Mouse (Mus musculus) midbrain, postnatal 0 days (tissue): ENCODE measurements around the gene Nop10. TPM values are rescaled to one million over a fixed set of nuclear protein-coding genes. Genes with fewer than 3 reads are reported as not detected.

Experiments used
- ATAC-seq: fragments of 200-750 bp; cut with Nextera tagmentation; 2 replicates; pipeline ENCODE4 v1.8.0; 2017; ENCODE audit warnings: moderate number of reproducible peaks, mild to moderate bottlenecking, moderate TSS enrichment, moderate library complexity; ENCODE audit not compliant: low FRiP score
- DNase-seq: peaks from one replicate; pipeline ENCODE4 v3.0.0-alpha.2; 2015; ENCODE audit warnings: low spot score
- H3K27ac ChIP-seq: fragments of 300-500 bp; sonication (generic); 2 replicates; pipeline ENCODE4 v1.5.1; 2014; ENCODE audit warnings: low read depth, mild to moderate bottlenecking, low read length, mixed read lengths
- H3K27me3 ChIP-seq: fragments of 300-500 bp; sonication (generic); 2 replicates; pipeline ENCODE4 v1.6.1; 2014; ENCODE audit warnings: low read length, control low read depth, mixed read lengths; ENCODE audit not compliant: insufficient read depth
- H3K36me3 ChIP-seq: fragments of 300-500 bp; sonication (generic); 2 replicates; pipeline ENCODE4 v1.6.1; 2014; ENCODE audit warnings: low read length, control low read depth, mixed read lengths; ENCODE audit not compliant: insufficient read depth
- H3K4me1 ChIP-seq: fragments of 300-500 bp; sonication (generic); 2 replicates; pipeline ENCODE4 v1.6.1; 2014; ENCODE audit warnings: mild to moderate bottlenecking, control low read depth, antibody characterized with exemption, low read length, mixed read lengths; ENCODE audit not compliant: insufficient read depth
- H3K4me2 ChIP-seq: fragments of 300-500 bp; sonication (generic); 2 replicates; pipeline ENCODE4 v1.6.1; 2014; ENCODE audit warnings: low read depth, mild to moderate bottlenecking, low read length, mixed read lengths; ENCODE audit not compliant: poor library complexity, severe bottlenecking
- H3K4me3 ChIP-seq: fragments of 300-500 bp; sonication (generic); 2 replicates; pipeline ENCODE4 v1.5.1; 2014; ENCODE audit warnings: low read depth, mild to moderate bottlenecking, low read length, moderate library complexity
- H3K9ac ChIP-seq: fragments of 300-500 bp; sonication (generic); replicated peaks from 2 replicates; pipeline ENCODE4 v1.6.1; 2014; ENCODE audit warnings: mild to moderate bottlenecking, low read length, moderate library complexity, mixed read lengths; ENCODE audit not compliant: poor library complexity, severe bottlenecking
- H3K9me3 ChIP-seq: fragments of 300-500 bp; sonication (generic); 2 replicates; pipeline ENCODE4 v1.6.1; 2016; ENCODE audit warnings: low read length, control low read depth
- CTCF ChIP-seq: IDR thresholded peaks from 2 replicates; pipeline ENCODE4 v1.5.1; 2016; ENCODE audit warnings: antibody characterized with exemption, mild to moderate bottlenecking
- WGBS: fragments of 180-500 bp; shearing (Covaris S2); extraction: QIAGEN DNeasy Blood & Tissue Kit; methylation state at CpG from one replicate; pipeline ENCODE4 v1.1.7; 2014; 5-methylcytosine and 5-hydroxymethylcytosine counted together
- polyA plus RNA-seq: library from polyadenylated mRNA; unstranded; fragments of >200 nt; fragmentation: Nextera tagmentation; extraction: Ambion mirVana; gene quantifications from 2 replicates; pipeline ENCODE4 v1.2.1, GENCODE M21; 2015
- total RNA-seq: library from RNA; depleted of rRNA; stranded (reverse); fragments of >200 nt; gene quantifications from 2 replicates; pipeline ENCODE4 v1.2.3, GENCODE M21; 2014

Gene Nop10
- total and polyA plus RNA-seq, 2 experiments from 2014 or later, result 111 to 151 TPM

DNA sequence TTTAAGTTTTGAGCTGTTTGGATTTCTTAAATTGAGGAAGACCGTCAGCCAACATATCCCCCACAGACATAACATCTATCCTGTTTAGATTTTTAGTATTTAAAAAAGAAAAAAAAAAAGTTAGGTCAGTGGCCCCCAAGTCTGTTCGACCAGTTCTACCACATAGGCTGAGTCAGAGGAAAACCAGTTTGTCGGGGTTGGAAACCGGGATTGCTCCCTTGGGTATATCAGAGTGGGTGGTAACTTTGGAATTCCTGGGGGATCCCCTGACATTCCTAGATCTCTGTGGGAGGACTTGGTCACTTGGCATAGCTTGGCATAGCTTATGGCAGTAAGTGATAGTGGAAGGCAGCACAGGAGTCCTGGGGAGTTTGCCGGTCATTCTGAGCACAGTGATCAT, 16.4 kb upstream of the Nop10 start:
- Histone ChIP-seq H3K4me2 (no peak overlapping the region), H3K9me3 (no peaks in the 10 kb centered on the region), H3K27ac (no peak overlapping the region), H3K36me3 (peaks cover 41% of the 10 kb centered on the region), H3K4me1 (no peaks in the 10 kb centered on the region; the same call in 1 of the 2 replicates), H3K9ac (no peak overlapping the region), H3K27me3 (no peaks in the 10 kb centered on the region), H3K4me3 (no peak overlapping the region)
- DNase-seq (no peak), ATAC-seq (no peak)
- 93% methylated on average over 5 of the region's 5 CpGs for WGBS
- TF ChIP-seq CTCF, result no peak

DNA sequence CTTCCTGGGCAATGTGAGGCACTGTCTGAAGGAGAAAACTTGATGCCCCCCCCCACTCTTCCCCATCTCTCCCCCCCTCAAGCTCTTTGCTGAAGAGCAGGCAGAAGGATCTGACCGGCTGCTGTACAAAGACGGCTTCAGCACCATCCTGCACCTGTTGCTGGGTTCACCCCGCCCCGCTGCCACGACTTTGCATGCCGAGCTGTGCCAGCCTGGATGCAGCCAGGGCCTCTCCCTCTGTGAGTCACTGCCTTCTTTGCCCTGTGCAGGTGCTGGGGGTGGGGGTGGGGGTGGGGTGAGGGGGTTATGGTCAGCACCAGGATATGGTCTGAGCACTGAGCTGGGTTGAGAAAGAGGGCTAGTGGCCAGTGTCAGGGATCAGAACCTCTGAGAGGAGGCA, 15.5 kb upstream of the Nop10 start:
- H3K9me3 ChIP-seq, result no peaks in the 10 kb centered on the region
- peaks cover 41% of the 10 kb centered on the region for H3K36me3 ChIP-seq
- no peak overlapping the region for H3K9ac ChIP-seq
- DNase-seq (no peak), ATAC-seq (no peak)
- WGBS, result 90% methylated on average over 6 of the region's 6 CpGs
- H3K4me2 ChIP-seq, result no peak overlapping the region
- no peak for TF ChIP-seq CTCF
- H3K27ac ChIP-seq, result no peak overlapping the region
- no peaks in the 10 kb centered on the region for H3K27me3 ChIP-seq
- H3K4me1 ChIP-seq, result no peaks in the 10 kb centered on the region; the same call in 1 of the 2 replicates
- no peak overlapping the region for H3K4me3 ChIP-seq

DNA sequence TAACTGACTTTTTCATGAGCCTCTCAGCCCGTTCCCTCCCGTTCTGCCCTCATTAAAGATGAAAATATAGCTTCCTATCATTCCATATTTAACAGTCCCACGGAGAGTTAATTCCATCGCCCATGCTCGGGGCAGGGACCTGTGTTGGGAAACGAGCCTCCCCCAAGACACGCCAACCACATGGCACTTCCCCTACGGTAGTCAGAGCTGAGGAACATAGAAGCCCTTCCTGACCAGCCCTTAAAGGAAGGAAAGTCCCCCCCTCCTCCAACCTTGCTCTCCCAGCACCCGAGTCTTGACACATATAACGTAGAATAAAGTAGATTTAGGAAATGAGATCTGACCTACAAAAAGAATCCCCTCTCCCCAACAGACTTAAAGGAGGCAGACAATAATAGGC, 14.4 kb upstream of the Nop10 start:
- Histone ChIP-seq H3K9ac (no peak overlapping the region), H3K9me3 (no peaks in the 10 kb centered on the region), H3K4me2 (no peak overlapping the region), H3K27me3 (no peaks in the 10 kb centered on the region), H3K4me1 (no peaks in the 10 kb centered on the region), H3K27ac (no peak overlapping the region), H3K36me3 (peaks cover 40% of the 10 kb centered on the region), H3K4me3 (no peak overlapping the region)
- DNase-seq (no peak), ATAC-seq (no peak)
- 80% methylated on average over 10 of the region's 10 CpGs for WGBS
- no peak for TF ChIP-seq CTCF

DNA sequence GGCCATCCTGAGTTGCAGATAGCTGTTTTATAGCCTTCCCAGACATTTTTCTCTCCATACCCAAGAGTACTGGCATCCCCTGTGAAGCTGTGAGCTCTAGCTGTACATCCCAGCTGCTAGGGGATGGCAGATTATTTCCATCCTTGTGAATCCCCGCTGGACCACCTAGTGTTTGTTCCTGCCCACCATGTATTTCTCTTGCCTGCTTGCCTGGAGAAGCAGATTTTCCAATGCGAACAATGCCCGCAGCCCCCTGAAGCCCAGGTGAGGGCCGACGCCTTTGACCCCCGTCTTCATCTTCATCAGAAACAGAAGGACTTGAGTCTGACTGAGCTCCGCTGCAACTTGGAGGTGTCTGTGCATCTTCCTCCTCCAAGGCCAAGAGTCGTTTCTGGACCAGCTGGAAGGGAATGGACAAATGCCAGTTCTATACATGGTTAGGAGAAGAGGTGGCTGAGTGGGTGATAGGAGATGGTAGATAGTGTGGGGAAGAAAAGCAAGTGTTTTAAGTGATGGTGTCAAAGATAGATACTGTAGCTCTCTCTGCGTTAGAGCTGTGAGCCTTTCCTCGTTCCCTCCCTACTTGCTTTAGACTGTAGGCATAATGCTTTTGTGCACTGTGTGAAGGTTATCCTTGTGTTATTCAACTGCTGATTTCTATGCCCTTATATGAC, 11.8 kb upstream of the Nop10 start:
- H3K4me2 ChIP-seq, result no peak overlapping the region
- DNase-seq, result no peak
- H3K27me3 ChIP-seq, result no peaks in the 10 kb centered on the region
- H3K9me3 ChIP-seq, result no peaks in the 10 kb centered on the region
- H3K4me3 ChIP-seq, result no peak overlapping the region
- no peak overlapping the region for H3K9ac ChIP-seq
- WGBS, result 93% methylated on average over 10 of the region's 10 CpGs
- peaks cover 31% of the 10 kb centered on the region for H3K36me3 ChIP-seq
- no peak overlapping the region for H3K27ac ChIP-seq
- ATAC-seq, result no peak
- no peak for TF ChIP-seq CTCF
- H3K4me1 ChIP-seq, result no peaks in the 10 kb centered on the region

- DNase-seq (no peak), ATAC-seq (no peak)
- TF ChIP-seq CTCF, result no peak
- Histone ChIP-seq H3K4me3 (no peak overlapping the region), H3K9me3 (no peaks in the 10 kb centered on the region), H3K27me3 (no peaks in the 10 kb centered on the region), H3K4me2 (no peak overlapping the region), H3K36me3 (peaks cover 4% of the 10 kb centered on the region; the same call in 1 of the 2 replicates), H3K4me1 (no peaks in the 10 kb centered on the region), H3K9ac (no peak overlapping the region), H3K27ac (no peak overlapping the region)
- 70% methylated on average over 7 of the region's 7 CpGs for WGBS
Measured at GRCm38 (mm10) chr2:112254675-112255515, 6.8 kb upstream of the Nop10 start.
